Mouse (Mus musculus) gastrocnemius, adult 2 months (tissue): ENCODE measurements around the gene Neurl3. TPM values are rescaled to one million over a fixed set of nuclear protein-coding genes. Genes with fewer than 3 reads are reported as not detected.

Experiments used
- DNase-seq: peaks from one replicate; pipeline ENCODE4 v3.0.0; 2022
- H3K27ac ChIP-seq: fragments of 200-600 bp; 2 replicates; pipeline ENCODE4 v1.8.1; 2022; ENCODE audit warnings: mild to moderate bottlenecking
- H3K4me3 ChIP-seq: fragments of 200-600 bp; 2 replicates; pipeline ENCODE4 v1.8.1; 2022; ENCODE audit warnings: mild to moderate bottlenecking, moderate library complexity
- CTCF ChIP-seq: fragments of 200-600 bp; IDR thresholded peaks from 2 replicates; pipeline ENCODE4 v1.8.1; 2022; ENCODE audit warnings: antibody characterized with exemption, mild to moderate bottlenecking, moderate library complexity
- intact Hi-C: fragments of 180-260 bp; cut with DNase I; formaldehyde crosslinking; loops from one replicate; pipeline ENCODE4 v1.15.1; 2025
- total RNA-seq, 2 experiments: library from RNA; stranded (reverse); gene quantifications; 2 replicates each; pipeline ENCODE4 v1.2.3; 2021

Neurl3 gene
- total RNA-seq, 2 experiments from 2014 or later = 0.41 to 0.59 TPM

DNA sequence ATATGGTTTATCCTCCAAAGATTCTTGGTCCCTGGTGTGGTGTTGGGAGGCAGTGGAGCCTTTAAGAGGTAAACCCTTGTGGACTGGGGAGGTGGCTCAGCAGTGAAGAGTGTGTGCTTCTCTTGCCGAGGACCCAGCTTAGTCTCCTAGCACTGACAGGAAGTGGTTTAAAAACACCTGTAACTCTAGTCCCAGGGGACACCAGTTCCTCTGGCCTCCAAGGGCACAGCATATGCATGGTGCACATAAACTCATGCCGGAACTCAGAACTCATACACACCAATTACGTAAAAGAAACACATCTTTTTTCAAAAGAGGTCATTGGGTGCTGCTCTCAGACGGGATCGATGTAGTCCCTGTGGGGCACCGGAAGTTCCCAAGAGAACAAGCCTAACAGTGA is 7.4 kb upstream of the Neurl3 start:
- no peak for DNase-seq
- H3K4me3 ChIP-seq = no peak overlapping the region
- no peak for TF ChIP-seq CTCF

DNA sequence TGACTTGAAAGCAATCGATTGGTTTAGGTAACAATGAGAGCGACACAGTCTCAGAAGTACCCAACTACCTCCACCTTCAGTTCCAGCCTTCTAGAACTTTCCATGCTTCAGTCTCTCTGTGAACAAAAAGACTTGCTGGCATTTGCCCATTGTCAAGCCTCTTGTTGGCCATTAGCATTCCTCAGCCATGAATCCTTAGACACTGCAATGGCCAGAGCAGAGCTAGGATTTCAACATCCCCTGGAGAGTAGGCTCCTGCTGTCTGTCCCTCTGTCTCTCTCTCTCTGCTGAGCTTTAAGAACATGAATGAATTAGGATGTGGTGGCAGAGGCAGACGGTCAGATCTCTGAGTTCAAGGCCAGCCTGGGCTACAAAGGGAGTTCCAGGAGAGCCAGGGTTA is 6.5 kb upstream of the Neurl3 start:
- intact Hi-C loops = no loop called here
- DNase-seq = no peak
- TF ChIP-seq CTCF = no peak
- H3K4me3 ChIP-seq = no peak overlapping the region
- H3K27ac ChIP-seq = no peak overlapping the region

More for the DNA sequence above, 7.4 kb upstream of the Neurl3 start:
- no peak overlapping the region for H3K27ac ChIP-seq
- intact Hi-C loops = no loop called here

DNA sequence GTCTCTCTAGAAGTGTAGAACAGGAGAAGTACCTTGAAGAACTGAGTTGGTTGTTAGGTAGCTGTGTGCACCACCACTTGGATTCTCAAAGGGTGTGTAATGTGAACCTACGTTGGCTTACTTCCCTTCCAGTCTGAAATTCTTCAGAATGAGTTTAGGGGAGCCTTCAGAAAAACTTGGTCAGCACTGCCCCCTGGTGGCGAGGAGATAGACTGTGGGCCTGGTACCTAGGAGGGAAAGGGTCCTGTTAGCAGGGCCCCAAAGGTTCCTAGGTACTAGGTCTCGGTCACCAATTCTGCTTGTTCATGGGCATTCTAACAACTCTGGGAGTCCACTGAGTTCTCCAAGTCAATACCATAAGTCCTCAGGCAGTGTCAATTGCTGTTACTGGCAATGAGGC is 4.7 kb upstream of the Neurl3 start:
- Histone ChIP-seq H3K27ac (no peak overlapping the region), H3K4me3 (no peak overlapping the region)
- DNase-seq = peak; percentile 85
- peak; percentile 97 for TF ChIP-seq CTCF
- intact Hi-C loops = no loop called here

DNA sequence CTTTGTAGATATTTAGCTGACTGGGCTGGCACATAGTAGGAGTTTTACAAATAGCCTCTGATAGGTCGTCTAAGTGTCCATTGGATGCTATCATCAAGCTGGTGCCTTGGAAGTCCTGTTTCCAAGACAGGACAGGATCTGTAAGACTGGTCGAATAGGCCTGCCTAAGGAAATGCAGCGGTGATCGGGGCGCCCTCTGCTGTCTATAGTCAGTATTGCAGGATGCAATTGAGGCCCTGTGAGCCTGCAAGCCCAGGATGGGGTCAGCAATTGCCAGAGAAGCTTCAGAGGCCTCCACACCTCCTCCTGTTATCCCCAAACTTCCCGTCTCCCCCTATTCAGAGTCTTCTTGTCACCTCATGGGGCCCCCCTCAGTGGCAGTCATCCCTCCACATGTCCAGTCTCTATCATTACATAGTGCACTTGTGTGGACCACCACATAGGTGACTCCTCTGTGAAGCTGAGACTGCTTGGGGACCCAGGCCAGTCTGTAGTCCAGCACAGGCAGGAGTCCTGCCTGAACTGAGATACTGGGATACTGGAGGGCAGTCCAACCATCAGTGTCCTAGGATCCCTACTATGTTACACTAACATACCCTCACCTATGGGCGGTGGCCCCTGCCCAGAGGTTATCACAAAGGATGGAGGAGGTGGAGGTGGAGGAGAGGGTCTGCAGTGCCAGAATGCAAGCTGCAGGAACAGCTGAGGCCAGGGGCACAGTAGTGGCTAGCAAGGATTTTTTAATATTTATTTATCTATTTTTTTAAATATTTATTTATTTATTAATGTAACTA is 3.0 kb upstream of the Neurl3 start:
- no peak; the same call in 1 of the 2 replicates for TF ChIP-seq CTCF
- Histone ChIP-seq H3K27ac (no peak overlapping the region), H3K4me3 (no peak overlapping the region)
- intact Hi-C loops = loop anchor here (2.0 kb wide), 1 partner anchor 21 kb away; no protein-coding TSS in a partner anchor
- peak; percentile 84 for DNase-seq

DNA sequence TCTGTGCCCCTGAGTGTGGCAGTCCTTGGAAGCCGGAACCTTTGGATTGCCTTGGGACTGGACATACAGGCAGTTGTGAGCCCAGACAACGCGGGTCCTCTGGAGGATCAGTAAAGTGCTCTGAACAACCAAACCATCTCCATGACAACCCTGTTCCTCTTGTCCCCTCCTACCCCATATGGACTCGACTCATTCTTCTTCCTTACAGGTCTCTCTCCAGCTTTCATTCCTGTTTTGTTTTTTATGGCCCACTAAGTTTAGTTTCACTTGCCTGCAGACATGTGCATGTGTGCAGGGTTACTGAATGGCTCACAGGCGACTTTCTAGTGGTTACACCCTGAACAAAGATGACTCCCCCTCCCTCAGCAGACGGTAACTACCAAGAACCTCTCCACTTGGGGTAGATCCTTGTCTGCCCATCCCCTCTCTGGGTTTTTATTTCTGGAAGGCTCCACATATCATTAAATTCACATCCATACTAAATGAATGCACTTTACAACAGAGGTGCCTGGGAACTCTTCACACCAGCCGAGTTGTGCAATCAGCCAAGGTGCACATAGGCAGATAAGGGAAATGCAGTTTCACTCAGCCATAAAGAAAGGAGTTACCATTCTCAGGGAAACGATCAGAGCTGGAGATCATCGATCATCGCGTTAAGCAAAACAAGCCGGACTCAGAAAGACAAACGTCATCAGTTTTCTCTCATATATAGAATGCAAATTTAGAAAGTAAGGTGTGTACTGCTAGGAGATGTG is 1.3 kb upstream of the Neurl3 start:
- intact Hi-C loops = loop anchor here (2.0 kb wide), 1 partner anchor 19 kb away; no protein-coding TSS in a partner anchor
- no peak overlapping the region for H3K4me3 ChIP-seq
- TF ChIP-seq CTCF = no peak
- DNase-seq = no peak
- no peak overlapping the region for H3K27ac ChIP-seq

DNA sequence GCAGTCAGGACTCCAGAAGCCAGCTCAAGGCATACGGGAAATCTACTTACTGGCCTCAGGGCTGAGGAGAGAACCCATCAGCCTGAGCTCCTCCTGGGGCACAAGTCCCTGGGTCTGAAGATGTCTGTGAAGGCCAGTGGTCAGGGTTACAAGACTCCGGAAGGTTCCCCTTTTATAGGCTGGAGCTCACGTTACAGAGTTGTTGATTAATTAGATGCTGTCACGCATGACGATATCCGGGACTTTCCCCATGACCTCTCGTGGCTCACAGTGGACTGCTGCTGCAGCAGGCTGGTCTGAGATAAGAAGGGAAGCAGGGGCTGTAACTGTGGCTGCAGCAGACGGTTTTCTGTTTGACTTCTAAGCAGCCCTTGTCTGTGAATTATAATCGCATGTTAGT is 1.2 kb downstream of the Neurl3 start:
- no peak for TF ChIP-seq CTCF
- H3K4me3 ChIP-seq = peak overlapping the region; percentile 58
- peak overlapping the region; percentile 81 for H3K27ac ChIP-seq
- intact Hi-C loops = no loop called here
- DNase-seq = no peak

DNA sequence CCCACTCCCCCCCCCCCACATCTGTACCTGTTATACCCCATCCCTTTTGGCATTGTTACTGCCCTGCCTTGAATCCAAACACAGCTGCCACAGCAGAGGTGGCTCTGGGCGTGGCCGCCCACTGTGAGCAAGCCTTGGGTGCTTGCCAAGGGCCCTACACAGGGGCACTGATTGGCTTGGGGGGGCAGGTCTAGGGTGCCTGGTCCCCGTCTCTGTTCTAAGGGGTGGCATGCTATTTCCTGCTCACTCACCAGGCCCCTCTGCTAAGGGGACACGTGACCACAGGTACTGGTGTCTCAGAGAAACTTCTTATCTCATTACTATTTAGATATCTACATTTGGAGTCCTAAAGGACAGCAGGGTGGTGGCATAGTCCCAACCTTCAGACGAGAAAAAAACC is 1.9 kb downstream of the Neurl3 start:
- H3K4me3 ChIP-seq = peak overlapping the region; percentile 58
- peak; percentile 48 for DNase-seq
- peak overlapping the region; percentile 81 for H3K27ac ChIP-seq
- intact Hi-C loops = no loop called here
- no peak for TF ChIP-seq CTCF

DNA sequence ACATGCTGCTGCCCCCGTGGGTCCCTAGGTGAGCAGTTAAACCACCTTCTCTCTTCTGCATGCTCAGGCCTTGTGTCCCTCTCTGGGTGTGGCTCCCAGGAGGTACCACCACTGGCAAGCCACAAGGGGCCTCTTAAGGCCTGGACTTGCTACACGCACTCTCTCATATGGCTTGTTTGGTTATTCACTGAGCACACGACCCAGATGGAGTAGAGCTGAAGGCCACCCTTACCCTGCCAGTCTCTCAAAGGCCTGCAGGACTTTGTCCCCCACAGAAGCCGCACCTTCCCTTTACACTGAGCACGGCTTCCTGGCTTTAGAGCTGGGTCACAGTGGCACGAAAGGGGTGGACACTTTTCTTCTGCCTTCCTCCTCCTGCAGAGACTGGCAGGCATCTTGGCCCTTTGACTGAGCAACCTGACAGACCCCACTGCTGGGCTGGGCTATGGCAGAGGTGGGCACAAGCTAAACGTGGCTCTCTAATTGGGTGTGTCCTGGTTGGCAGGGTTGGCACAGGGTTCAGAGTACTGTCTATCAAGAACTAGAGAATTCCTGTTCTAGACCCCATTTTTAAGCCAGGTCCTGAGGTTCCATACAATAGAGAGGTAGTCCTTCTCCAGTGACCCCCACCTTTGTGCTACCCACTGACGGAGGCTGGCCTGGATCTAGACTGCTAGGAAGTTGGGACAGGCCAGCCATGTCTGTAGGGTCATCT is 2.8 kb downstream of the Neurl3 start:
- intact Hi-C loops = no loop called here
- no peak for DNase-seq
- H3K4me3 ChIP-seq = peak overlapping the region; percentile 18
- no peak for TF ChIP-seq CTCF
- peak overlapping the region; percentile 81 for H3K27ac ChIP-seq

DNA sequence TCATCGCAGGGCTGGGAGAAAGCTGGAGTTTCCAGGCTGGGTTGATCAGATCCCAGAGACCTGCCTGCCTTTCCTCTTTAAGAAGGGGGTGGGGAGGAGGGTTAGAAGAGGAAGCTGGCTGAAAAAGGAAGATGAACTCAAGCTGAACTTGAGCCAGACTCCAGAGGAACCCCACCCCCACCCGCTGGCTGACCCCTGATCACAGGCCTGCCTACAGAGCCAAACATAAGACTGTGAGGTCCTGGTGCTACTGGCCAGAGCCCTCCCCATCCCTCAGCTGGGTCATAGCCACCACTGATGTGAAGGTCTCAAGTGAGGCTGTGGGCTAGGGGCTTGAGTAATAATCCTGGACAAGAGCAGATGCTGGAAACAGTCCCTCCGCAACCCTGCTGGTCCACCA is 3.8 kb downstream of the Neurl3 start:
- TF ChIP-seq CTCF = no peak
- peak overlapping the region; percentile 81 for H3K27ac ChIP-seq
- intact Hi-C loops = no loop called here
- no peak for DNase-seq
- peak overlapping the region; percentile 18; the same call in 1 of the 2 replicates for H3K4me3 ChIP-seq

DNA sequence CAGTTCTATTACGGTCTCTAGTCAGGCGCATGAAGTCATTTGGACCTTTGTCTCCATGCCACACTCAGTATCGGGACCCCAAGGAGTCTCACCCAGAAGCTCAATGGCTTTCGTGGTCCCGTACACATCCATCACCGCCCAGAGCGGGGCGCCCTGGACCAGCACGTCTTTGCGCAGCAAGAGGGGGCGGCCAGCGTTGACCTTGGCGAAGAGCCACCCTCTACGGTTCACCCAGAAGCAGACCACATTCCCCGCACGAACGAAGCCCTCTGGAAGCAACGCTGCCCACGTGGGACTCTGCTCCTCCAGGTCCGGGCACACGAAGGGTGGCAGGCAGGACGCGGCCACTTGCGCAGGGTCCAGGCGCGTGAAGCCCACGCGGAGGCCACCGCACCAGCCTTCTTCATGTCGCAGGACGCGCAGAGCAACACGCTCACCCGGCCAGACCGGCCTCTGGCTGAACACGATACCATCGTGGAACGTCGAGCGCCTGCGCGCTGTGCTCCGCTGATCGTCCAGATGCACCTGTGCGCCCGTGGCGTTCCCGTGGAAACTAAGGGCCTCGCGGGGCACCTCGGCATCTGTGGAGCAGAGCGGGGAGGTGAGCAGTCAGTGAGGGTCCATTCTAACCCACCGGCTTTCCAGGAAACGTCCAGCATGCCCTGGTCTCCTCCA is 5.2 kb downstream of the Neurl3 start:
- TF ChIP-seq CTCF = no peak
- intact Hi-C loops = no loop called here
- Histone ChIP-seq H3K27ac (no peak overlapping the region), H3K4me3 (peak overlapping the region; percentile 40)
- no peak for DNase-seq

DNA sequence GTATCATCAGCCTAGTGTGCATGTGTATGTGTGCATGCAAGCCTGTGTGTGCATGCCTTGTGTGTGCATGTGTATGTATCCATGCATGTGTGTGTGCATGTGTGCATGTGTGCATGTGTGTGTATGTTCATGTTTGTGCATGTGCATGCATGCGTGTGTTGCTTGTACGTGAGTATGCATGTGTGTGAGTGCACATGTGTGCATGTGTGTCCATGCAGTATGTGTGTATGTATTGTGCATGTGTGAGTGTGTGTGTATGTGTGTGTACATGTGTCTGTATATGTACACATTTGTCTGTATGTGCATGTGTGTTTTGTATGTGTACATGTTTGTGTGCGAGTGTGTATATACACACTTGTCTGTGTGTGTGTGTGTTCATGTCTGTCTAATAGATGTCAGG is 6.9 kb downstream of the Neurl3 start:
- no peak for TF ChIP-seq CTCF
- intact Hi-C loops = no loop called here
- Histone ChIP-seq H3K27ac (no peak overlapping the region), H3K4me3 (no peak overlapping the region)
- DNase-seq = no peak

DNA sequence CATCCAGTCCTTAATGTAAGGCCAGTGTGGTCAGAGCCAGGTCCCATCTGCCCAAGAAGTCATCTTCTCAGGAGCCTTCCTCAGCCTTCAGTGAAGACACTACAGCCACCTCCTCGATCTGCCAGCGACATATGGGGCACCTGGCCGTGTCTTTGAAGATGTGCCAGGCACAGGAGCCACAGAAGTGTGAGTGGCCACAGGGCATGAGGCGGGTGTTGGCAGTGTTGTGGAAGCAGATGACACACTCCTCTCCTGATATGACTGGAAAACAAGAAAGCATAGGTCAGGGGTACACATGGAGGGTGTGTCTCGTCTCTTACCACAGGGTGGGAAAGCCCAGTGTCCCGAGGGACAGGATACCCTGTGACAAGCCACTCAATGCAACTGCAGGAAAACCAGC is 8.2 kb downstream of the Neurl3 start:
- Histone ChIP-seq H3K27ac (no peak overlapping the region), H3K4me3 (no peak overlapping the region)
- intact Hi-C loops = no loop called here
- no peak for TF ChIP-seq CTCF
- no peak for DNase-seq
